Mouse (Mus musculus) gastrocnemius, postnatal 25 days (tissue): ENCODE data around the gene Ripor3. TPM values are rescaled to one million over a fixed set of nuclear protein-coding genes. Genes with fewer than 3 reads are reported as not detected.

Experiments used
- DNase-seq: peaks from one replicate; pipeline ENCODE4 v3.0.0; 2022
- total RNA-seq, 2 experiments: library from RNA; stranded (reverse); gene quantifications; 1 replicate in 1 of 2; 2 replicates in 1 of 2; pipeline ENCODE4 v1.2.3; 2021

Gene Ripor3
- total RNA-seq, 2 experiments from 2014 or later = 0.75 to 1.5 TPM

DNA sequence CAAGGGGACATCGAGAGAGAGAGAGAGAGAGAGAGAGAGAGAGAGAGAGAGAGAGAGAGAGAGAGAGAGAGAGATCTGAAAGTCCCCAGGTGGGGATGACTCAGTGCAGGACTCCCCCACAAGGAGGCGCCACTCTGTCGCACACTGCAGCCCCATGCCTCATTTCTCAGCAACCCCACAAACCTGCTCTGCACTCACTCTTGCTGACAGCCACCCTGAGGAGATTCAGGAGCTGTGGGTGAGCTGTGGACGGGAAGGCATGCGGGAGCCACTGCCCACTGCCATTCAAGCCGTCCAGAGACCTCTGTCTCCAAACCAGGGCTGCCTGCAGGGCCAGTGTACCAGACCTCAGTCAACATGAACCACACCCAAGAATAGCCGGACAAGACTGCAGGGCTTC, 23.7 kb downstream of the Ripor3 start:
- DNase-seq = no peak

DNA sequence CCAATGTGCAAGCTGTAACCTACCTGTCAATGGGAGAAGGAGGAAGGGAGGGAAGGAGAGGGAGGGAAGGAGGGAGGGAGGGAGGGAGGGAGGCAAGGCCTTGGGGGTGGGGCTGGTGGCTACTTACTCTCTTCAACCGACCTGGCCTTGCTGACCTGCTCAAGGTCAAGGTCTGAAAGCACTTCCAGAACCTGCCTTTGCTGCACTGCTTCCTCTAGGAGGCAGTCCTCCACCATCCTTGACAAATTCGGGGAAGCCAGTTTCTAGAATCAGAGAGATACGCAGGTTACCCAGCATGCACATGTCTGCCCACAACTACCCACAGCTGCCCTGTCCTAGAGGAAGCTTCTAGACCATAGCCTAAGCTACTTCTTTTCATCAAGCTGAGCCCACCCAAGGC, 25.5 kb downstream of the Ripor3 start:
- no peak for DNase-seq

- no peak for DNase-seq
These were observed 26.0 kb downstream of the Ripor3 start for GRCm38 (mm10) chr2:167984371-167984770.

DNA sequence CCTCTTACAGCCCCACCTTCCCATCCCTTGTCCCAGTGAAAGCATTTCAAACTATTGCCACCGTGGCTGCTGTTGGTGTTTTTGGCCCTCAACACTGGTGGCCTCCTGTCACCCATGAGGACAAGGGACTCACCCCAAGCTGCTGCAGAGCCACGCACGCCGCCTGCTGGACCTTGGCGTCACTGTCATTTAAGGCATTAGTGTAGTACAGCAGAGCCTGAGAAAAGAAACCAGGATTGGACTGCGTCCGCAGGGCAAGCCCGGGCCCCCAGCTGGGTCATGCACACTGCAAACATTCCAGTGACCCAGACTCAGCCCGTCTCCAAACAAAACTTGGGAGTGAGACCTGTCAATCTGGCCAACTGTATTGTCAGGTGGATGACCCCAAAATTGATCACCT, 27.8 kb downstream of the Ripor3 start:
- DNase-seq = no peak

- DNase-seq = no peak
These were observed 30.0 kb downstream of the Ripor3 start for GRCm38 (mm10) chr2:167980391-167980790.

DNA sequence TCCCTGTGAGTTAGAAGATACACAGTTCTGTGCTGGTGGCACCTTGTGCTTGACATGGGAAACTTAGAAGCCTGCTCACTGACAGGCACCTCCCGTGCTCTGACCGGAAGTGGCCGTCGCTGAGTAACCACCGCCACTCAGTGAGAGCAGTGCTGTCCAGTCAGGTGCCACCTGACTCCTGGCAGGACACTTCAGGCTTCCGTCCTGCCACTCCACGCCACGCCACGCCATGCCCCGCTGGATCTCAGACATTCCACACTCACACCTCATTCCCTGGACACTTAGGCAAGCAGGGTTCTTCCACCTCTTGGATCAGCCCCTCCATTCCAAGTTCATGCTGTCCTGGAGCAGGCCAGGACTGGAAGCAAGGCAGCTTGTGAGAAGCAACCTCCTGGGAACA, 32.1 kb downstream of the Ripor3 start:
- no peak for DNase-seq

GRCm38 (mm10) chr2:167975746-167976145, 34.7 kb downstream of the Ripor3 start:
- DNase-seq = no peak

- no peak for DNase-seq
These were observed 37.6 kb downstream of the Ripor3 start for GRCm38 (mm10) chr2:167972809-167973208.

DNA sequence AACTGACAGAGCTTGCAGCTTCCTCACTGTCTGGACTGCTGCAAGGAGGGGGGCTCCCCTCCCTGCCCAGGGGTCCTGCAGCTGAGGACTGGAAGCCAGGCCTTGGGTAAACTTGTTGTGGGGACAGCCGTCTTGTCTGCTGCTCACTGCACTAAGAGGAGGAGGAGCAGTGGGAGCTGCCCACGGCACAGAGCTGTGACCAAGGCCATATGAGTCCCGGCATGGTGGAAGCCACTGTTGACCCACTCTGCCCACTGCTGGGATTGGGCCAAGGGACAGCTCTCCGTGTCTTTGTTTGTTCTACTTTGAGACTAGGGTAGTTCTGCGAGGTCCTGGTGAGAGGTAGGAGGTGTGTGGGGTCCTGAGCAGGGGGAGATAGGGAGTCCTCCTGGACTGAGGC, 38.3 kb downstream of the Ripor3 start:
- DNase-seq = no peak

DNA sequence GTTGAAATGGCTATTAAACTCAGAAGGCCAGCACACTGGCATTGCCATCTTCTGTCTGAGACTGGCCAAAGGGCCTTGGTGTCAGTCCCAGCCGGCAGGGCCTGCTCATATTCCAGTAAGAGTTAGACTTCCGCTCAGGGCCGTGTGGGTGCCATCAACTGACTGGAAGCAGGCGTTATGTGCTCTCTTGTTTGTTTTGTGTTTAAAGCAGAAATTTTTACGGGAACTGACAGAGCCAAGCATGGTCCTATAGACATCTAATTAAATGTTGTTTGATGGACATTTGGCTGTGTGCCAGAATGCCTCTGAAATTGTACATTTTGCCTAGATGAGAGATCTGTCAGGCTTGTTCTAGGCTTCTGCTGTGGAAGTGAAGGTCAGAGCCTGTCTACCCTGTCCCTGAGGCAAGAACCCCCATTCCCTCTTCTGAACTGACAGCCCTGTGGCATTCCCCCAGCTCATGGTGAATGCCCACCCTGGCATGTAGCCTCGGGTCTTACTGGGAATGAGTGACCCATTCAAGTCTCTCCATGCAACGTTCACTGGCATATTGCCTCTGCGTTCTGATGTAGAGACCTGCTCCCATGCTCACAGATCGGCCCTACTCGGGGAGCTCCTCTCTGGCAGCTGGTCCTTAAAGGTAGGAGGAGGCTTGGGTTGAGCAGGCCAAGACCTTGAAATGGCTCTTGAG, 40.4 kb downstream of the Ripor3 start:
- no peak for DNase-seq

DNA sequence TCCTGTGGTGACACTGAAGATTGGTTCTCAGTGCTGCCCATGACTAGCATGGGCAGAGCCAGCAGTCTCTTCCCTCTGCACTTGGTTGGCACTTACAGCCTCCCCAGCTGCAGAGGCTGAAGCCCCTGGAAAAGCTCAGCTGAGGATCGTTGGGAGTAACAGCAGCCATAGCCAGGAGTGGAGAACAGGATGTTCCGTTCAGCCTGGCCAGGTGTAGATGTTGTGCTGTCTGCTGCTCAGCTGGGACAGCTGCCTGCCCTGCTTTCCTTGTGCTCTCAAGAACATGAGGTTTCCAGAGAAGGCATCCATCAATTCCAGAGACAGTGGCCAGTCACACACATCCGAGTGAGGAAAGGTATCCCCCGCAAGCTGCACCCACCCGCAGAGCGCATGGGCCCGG, 41.9 kb downstream of the Ripor3 start:
- no peak for DNase-seq

DNA sequence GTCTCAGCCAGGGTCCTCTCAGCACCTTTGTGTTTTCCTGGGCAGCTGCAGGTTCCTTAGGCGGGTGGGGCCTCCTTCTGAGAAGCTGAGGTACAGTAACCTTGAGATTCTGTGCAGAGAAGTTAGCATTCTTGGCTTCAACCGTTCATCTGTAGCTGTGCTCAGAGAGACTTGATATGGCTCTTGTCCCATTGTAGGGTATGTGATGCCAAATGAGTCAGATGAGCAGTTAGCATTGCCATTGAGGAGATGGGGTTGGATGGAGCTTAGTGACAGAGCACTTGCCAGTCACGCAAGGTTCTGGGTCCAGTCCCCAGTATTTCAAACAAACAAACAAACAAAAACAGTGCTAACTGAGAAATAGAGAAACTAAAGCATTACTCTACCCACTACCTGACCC, 44.5 kb downstream of the Ripor3 start:
- no peak for DNase-seq

GRCm38 (mm10) chr2:167964320-167964719, 46.1 kb downstream of the Ripor3 start:
- DNase-seq = no peak

DNA sequence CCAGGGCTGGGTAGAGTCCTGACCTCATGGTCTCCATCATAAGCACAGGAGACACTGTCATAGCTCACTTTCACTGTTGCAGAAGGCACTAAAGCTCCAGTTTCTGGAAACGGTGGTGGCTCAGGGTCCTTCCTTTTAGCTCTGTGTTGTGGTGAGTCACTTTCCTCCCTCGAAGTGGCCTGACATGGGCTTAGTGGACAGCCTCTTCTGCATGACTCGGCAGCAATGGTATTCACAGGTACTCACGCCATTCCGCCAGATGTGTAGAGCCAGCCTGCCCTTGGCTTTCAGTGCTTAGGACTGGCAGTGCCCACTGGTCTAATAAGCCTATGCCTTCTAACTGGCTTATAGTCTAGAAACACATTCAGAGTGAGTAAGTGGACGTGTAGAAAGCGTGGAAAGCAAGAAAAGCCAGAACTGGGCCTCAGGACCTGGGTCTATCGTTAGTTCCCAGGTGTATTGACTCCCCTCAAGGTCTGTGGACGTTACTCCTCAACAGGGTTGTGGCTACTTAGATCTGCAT, 46.6 kb downstream of the Ripor3 start:
- no peak for DNase-seq

- no peak for DNase-seq
These were observed 47.2 kb downstream of the Ripor3 start for GRCm38 (mm10) chr2:167963176-167963575.

DNA sequence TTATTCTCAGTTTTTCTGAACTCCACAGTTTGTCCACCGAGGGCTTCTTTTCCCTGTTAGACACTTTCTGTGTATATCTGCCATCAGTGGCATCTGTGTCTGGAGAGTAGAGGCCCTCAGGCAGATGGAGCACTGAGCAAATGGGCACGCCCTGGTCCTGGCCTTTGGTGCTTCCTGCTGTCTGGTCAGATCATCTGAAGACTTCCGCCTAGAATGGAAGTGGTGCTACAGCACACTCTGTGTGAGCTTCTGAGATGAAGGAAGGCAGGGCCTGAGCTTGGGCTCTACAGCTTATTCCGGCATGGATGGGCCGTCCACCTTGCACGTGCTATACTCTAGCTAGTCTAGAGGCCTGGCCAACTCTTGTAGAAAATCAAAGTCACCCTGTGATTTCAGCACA, 48.1 kb downstream of the Ripor3 start:
- DNase-seq = no peak

GRCm38 (mm10) chr2:167960584-167960983, 49.8 kb downstream of the Ripor3 start:
- no peak for DNase-seq

GRCm38 (mm10) chr2:167959996-167960395, 50.4 kb downstream of the Ripor3 start:
- no peak for DNase-seq

DNA sequence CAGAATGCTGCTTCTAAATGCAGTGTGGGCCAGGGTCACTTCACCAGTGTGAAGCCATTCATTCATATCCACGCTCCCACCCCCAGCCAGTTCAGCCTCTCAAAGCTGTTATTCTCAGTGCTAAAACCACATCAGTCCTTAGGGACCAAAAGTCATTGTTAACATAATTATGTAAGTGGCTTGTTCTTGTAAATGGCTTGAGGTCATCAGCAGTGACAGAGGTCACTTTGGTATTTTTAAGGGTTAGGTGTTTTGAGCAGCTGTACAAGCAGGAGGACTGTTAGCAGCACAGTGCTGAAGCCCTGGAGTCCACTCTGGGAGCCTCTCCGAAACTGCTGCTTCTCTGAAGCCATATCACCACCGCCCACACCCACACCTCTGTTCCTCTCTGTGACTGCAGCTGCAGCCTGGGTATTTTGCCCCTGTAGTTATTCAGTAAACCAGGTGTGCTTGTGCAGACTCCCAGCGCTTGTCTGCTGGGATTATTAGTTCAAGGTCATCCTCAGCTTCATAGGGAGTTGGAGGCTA, 51.0 kb downstream of the Ripor3 start:
- no peak for DNase-seq

DNA sequence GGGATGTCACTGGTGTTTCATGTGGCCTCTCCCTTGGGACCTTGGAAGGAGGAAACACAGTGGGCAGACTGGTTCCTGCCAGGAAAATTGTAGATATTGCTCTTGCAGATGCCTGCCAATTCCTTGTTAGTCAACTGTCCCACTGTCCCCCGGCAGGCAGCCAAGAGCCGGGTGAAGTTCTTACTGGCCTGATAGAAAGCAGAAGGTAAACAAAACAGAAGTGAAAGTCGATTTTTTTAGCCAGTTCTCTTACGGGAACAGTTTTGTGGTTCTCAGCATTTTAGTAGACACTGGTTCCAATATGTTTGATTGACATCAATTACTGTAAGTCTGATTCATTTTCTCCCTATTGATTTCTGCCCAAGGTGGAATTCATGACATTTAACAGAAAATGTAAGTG, 51.6 kb downstream of the Ripor3 start:
- peak; percentile 83 for DNase-seq

- peak; percentile 44 for DNase-seq
These were observed 52.2 kb downstream of the Ripor3 start for GRCm38 (mm10) chr2:167958082-167958788.

GRCm38 (mm10) chr2:167957539-167957938, 52.9 kb downstream of the Ripor3 start:
- no peak for DNase-seq

DNA sequence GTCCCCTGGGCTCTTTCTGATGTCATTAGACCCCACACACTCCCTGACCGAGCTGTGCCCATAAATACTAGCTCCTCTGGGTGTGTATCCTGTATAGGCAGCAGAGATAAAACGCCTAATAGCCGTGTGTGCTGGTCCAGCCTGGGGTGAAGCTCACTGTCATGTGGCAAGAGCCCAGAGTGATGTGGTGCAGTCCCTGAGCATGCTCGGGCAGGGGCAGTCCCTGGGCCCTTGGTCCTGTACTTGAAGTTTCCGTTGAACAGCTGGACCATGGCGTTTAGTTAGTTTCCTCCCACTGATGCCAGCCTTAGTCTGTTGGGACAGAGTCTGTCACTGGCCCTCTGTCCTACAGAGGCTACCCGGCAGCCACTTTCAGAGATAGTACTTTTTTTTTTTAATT, 55.5 kb downstream of the Ripor3 start:
- DNase-seq = no peak

GRCm38 (mm10) chr2:167953819-167954218, 56.6 kb downstream of the Ripor3 start:
- no peak for DNase-seq
